Mouse (Mus musculus) retina, postnatal 7 days (tissue): ENCODE data around the gene Gm15557.
A peak's percentile ranks its signal among the peaks of the same experiment; 100 is the strongest.
"Not testable (repeated sequence)": the region's sequence is repeated elsewhere in the genome, so short reads cannot be mapped to it uniquely, and the experiment has no call there.

Experiments used
- DNase-seq: peaks from one replicate; pipeline ENCODE4 v3.0.0-alpha.2; 2012; ENCODE audit warnings: low read depth, low spot score

The Gm15557 gene

DNA sequence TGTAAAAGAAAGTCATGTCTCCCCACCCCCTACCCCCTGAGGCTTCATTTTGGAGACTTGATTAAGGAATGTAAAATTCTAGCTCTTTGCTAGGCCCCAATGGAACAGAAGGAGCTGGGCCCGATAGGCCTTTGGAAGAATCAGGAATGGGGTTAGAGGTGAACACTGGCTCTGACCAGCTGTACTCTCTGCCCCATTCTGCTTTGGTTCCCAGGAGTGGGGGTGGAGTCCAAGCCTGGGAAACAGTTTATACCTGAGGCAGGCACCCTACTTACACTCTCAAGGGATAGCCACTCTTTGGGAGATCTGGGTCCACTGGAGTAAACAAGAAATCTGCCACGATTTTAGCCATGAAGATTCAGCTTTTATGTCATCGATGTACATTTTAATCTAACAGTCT lies at the start of gene Gm15557:
Gene Gm15557 (plus strand): TSS at position 48 of the 400 bp plus-strand sequence.
- no peak for DNase-seq

DNA sequence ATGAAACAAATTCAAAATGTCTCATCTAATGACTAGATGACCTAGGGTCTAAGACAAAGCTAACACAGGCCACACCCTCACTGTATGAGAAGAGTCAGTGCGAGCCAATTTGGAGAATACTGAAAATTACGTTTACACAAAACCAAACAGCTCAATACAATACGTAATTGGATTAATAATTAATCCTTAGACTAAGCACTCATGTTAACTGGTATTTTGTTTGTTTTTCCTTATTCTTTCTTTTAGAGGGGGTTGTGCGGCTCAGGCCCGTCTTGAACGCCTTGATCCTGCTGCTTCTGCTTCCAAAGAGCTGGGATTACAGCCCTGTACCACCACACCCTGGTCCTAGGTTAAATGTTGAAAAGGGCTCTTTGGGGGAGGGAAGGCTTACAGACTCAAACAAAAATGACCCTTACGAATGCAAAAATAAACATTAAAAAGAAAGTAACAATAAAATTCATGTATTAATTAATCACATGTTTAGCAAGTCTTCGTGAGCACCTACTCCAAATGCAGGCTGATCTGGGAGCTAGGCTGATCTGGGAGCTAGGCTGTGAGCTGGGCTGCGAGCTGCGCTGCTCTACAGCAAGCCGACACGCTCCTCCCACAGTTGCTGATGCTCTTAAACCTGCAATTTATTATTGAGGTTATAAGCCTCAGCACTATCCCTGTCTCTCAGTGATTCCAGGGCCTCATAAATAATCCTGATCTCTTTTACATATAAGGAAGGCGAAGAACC lies 46.1 kb upstream of the Gm15557 start:
- no peak for DNase-seq

DNA sequence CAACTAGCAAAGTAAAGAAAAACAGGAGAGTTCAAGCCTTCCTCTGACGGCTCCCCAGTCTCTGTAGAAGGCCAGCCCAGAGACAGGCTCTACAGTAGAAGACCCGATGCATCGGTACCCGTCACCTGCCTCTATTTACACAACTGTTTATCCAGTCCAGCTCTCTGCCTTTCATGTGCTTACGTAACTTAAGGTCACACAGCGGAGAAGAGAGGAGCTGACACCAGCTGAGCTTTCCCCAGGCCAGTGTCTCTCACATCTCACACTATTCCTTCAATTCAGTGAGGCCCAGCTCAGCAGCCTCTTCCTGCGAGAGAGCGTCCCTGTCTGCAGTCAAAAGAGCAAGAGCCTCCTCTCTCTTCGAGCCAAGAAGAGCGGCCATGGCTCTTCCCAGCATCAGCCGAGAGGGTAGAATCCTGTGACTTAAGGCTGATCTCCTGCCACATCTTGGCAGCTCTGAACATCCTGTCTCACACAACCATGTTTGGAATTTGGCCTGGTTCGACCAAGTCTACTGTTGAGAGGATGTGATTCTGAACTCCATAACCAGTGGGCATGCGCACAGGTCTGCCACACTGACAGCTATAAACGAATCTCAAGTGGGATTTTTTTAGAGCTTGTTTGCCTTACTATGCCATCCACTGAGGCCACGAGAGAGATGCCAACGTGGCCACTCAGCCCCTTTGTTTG lies 45.3 kb upstream of the Gm15557 start:
- DNase-seq, result no peak

DNA sequence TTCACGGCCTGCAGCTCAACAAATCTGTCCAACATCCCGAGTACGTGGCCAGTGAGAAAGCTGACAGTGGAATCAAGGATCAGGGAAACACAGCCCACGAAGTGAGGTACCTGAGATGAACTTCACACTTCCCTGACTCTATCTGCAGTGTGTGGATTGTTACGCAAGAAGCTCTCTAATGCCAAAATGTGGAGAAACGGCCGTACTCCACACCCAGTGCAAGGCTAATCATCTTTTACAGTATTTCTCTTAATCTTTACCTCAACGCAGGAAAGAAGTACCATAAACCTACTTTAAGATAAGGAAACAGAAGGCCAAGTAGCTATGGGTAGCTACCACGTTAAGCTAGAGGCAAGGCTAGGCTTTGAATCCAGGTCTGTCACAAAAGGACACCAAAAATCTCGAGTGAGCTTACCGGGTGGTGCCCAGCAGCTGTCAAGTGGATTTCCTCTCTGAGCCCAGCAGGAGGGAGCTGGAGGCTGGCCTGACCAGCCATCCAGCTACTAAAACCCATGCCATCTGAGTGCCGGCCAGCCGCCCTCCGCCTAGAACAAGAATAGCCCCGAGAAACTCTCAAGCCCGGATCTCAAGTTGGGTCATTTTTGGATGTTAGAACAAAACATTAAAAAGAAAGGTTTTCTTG lies 37.4 kb upstream of the Gm15557 start:
- DNase-seq, result no peak

DNA sequence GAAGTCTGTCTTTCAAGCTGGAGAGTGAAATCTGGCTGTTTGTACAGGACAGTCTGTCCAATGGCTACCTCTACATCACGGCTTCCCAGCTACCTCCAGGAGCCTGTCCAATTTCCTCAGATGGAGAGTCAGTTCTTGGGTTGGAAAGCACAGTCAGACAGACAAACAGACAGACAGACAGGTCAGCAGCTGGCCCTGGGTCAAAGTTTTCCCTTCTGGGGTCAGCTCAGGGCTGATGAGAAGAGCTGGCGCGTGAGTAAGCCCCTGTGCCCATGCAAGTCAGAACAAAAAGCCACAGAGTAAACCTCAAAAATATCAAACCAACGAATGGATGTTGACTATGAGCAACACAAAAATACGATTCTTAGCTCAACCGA lies 36.9 kb upstream of the Gm15557 start:
- no peak for DNase-seq

GRCm38 (mm10) chr2:155914684-155915083 lies 25.8 kb upstream of the Gm15557 start:
- no peak for DNase-seq

DNA sequence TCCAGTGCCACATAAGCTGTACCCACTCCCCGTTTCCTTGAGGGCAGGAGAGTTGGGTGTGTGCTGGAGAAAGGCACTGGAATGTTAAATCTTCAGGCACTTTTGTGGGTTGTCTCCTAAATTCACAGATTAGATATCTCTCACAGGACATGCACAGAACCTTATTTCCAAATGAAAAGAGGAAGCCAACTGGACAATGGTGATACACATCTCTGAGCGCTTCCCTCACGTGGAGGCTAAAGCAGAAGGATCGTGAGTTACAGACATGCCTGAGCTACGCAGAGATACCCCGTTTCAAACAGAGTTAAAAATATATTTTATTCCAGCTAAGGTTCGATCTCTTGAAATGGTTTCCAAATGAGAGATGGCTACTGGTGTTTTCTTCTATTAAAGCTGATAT lies 17.4 kb upstream of the Gm15557 start:
- DNase-seq, result no peak

GRCm38 (mm10) chr2:155925213-155925612 lies 15.3 kb upstream of the Gm15557 start:
- not testable (repeated sequence) for DNase-seq

- DNase-seq, result no peak
Measured at GRCm38 (mm10) chr2:155928711-155929345, 11.7 kb upstream of the Gm15557 start.

DNA sequence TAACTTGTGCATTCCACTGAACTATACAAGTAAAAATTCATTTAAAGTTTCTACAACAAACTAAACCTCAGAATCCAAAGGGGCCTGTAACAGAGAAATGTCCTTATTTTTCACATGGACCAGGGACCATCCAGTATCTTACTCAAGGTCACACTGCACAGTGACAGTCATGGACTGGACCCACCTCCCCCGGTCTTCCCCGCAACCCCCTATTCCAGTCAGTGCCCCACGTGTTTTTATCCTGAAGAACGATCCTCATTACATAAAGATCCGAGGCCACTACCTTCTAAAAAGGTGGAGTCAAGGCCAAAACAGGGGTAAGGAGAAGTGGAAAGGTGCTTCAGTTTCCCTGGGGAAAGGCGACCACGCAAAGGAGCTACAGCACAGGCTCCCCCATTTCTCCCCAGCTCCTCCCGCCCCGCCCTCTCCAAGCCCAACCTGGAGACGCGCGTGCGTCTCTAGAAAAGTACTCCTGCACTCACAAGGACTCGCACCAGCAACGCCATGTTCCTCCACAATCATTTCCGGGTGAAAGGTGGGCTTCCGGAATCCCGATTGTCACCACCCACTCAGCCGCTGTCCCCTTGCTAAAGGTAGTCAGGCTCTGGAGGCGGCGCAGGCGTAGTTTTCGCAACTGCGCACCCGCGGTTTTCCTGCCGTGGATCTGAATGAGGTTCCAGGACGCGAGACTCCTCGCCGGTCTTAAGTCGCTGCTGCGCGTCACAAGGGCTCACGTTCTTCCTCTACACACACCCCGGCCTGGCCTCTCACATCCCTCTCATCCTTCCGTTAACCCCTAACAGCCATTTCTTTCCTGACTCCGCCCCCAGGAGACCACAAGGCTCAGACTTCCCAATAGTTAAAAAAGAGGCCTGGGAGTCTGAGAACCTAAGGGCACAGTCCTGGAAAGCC lies 10.7 kb upstream of the Gm15557 start, which contains the start of gene Uqcc1:
Gene Uqcc1 (minus strand): TSS at position 780 of the 912 bp plus-strand sequence.
- DNase-seq, result peak; percentile 94

GRCm38 (mm10) chr2:155939897-155940529 lies 515 bp upstream of the Gm15557 start:
- no peak for DNase-seq

DNA sequence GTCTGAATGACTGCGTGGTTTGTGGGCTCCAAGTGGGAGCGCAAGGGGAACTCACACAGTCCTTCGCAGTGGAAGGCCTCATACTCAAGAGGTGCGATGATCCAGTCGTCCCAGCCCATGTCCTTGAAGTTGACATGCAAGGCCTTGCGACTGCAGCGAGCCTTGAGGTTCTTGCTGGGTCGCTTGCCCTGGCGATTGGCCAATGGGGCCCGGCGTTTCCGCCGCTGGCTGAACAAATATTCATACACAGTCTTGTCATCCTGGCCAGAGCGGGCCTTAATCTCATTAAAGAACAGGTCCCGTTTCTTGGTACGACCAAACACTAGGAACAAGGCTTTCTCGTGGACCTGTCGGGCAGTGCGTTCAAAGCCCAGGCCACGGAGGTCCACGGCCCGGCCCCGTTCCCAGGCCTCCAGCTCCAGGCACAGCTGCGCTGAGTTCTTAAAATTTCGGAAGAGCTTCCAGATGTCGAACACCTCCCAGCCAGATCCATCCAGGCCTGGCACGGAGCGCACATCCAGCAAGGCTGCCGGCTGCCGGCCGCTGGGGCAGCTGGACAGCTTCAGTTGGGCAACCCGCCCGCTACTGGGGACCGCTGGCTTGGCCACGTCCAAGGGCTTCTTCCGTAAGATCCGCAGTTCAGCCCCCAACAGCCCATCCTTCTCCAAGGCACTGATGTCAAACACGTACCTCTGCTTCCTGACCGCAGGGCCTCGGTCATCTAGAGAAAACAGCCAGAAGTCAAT lies 1.3 kb downstream of the Gm15557 start:
- no peak for DNase-seq

DNA sequence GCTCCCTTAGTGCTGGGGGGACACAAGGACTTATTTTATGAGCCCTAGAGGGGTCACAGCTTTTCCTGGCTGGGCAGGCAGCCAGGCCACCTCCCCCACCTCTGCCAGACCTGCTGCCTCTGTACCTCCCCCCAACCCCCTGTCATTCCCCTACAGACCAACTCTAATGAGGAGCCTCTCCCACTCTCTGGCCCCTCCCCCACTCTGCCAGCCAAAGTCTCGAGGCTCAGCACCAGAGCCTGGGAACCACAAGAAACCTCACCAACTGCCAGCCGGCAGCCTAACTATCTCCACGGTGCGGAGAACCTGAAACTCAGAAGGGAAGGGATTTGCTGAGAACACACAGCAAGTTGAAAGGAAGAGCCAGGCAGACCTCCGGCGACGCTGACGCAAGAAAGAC lies 2.9 kb downstream of the Gm15557 start:
- no peak for DNase-seq

DNA sequence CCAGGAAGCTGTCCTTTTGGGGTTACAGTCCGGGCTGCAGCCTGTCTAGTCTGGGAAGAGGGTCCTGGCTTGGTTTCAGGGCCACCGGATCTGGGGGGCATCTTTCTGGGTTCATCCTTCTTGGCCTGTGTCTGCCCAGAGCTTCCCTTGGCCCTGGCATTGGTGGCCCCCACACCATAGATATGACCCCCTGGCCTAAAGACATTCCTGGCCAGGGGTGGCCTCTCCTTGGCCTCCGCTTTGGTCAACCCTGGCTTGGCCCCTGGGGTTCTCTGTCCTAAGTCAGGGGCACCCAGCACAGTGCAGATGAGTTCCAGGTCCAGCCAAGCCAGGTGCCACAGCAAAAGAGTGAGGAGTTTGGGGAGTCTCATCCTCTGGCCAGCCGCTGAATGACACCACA lies 4.2 kb downstream of the Gm15557 start:
- no peak for DNase-seq

GRCm38 (mm10) chr2:155945124-155945523 lies 4.6 kb downstream of the Gm15557 start, which contains the start of gene Gdf5:
Gene Gdf5 (minus strand): TSS chr2:155945367.
- DNase-seq, result no peak

GRCm38 (mm10) chr2:155945580-155945979 lies 5.1 kb downstream of the Gm15557 start:
- no peak for DNase-seq

DNA sequence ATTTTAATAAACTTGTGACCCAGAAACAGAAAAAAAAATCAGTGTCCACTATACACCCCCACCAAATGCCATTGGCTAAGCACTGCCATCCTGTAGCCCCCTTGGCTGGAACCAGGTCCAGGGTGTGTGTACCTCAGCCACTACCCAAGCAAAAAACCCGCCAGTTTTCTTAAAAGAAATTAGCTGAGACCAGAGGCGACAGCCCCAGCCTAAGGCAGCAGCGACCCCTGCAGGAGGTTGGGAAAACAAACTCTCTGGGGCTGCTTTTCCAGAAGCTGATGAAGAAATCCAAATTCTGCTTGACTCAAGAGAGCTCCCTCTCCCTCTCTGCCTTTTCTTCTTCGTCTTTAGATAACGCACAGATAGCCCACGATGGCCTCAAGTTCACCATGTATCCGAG lies 5.5 kb downstream of the Gm15557 start:
- no peak for DNase-seq

- DNase-seq, result no peak
Measured at GRCm38 (mm10) chr2:155946499-155946898, 6.0 kb downstream of the Gm15557 start.

DNA sequence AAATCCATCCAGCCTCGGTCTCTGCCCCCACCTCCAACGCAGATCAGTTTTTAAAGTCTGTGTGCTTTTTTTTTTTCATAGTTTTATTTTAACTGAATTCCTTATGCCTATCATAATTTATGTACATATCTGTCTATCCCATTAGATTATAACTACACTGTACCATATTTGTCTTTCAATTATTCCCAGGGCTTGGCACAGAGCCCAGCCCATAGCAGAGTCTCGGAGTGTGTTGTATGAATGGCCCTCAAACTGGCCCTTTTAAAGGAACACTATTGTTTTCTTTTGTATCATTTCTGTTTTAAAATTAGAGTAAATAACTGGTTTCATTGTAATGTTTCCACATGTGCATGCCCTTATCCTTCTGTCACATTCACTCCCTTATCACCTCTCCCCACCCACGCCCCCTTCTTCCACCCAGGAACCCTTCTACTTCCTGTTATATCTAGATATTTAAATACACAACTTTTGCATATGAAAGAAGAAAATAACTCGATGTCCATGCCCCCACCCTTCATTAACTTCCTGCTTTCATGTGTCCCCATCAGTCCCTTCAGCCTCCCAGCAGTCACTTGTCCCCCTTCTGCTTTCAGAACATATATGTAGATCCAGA lies 7.0 kb downstream of the Gm15557 start:
- DNase-seq, result no peak
